Mouse (Mus musculus) left cerebral cortex, adult 6 months (tissue): ENCODE measurements around the gene Prl2c3. TPM values are rescaled to one million over a fixed set of nuclear protein-coding genes. Genes with fewer than 3 reads are reported as not detected.

Experiments
- long read RNA-seq, 2 experiments: library from polyadenylated mRNA; unstranded; transcript quantifications; one replicate each; pipeline ENCODE4 v2.0.0; 2019 to 2020
- polyA plus RNA-seq: library from polyadenylated mRNA; unstranded; fragments of <200 nt; fragmentation: Nextera tagmentation; gene quantifications from 2 replicates; pipeline ENCODE4 v1.2.3, GENCODE M21; 2021

Prl2c3 gene
- not detected in 2 replicates for polyA plus RNA-seq
- long read RNA-seq, experiment 1: 0 reads
- long read RNA-seq, experiment 2: 0 reads

GRCm38 (mm10) chr13:12799979-12800378 lies at the start of gene Prl2c3:
Gene Prl2c3 (minus strand): TSS chr13:12800079.

Other genes with a start within 250 kb of the Prl2c3 start
- gene Ero1lb, start 234.2 kb downstream of the Prl2c3 start, polyA plus RNA-seq: 5.5 and 9.2 TPM in 2 replicates
- not detected in 2 replicates for gene Prl2c2, start 205.3 kb upstream of the Prl2c3 start, polyA plus RNA-seq